Mouse (Mus musculus) bone marrow, adult 2 months (tissue): ENCODE measurements around the gene Bmper.

Experiments
- CTCF ChIP-seq: fragments of 200-500 bp; IDR thresholded peaks from 2 replicates; pipeline ENCODE4 v1.5.1; 2011; ENCODE audit warnings: low read length, control low read depth; ENCODE audit not compliant: control insufficient read depth, insufficient read depth
- POLR2A ChIP-seq: fragments of 200-500 bp; IDR thresholded peaks from 2 replicates; pipeline ENCODE4 v1.6.1; 2011; ENCODE audit warnings: low read depth, mild to moderate bottlenecking, control low read depth, low read length, borderline replicate concordance; ENCODE audit not compliant: control insufficient read depth

- TF ChIP-seq POLR2A, result no peak
- TF ChIP-seq CTCF, result no peak
Observed at GRCm38 (mm10) chr9:23432631-23433030, 209.8 kb downstream of the Bmper start.
